Mouse (Mus musculus) cerebellum, postnatal 36 days (tissue): ENCODE measurements at regions not wholly inside any gene's neighbourhood (a gene's known extent, or its start where the extent isn't known, plus 50 kb on each side); places are given as distances from the start of the nearest gene placed in this dataset.

Experiments
- DNase-seq, 2 experiments: peaks; one replicate each; pipeline ENCODE4 v3.0.0; 2021 to 2022; ENCODE audit warnings: mixed read lengths in 2 of 2

- DNase-seq, result no peak
Measured at GRCm38 (mm10) chr1:43371863-43372262, 72.5 kb upstream of the Nck2 start.

- DNase-seq, result no peak
Measured at GRCm38 (mm10) chr1:43374946-43375345, 69.4 kb upstream of the Nck2 start.

GRCm38 (mm10) chr1:43375851-43376250 is 68.5 kb upstream of the Nck2 start:
- no peak for DNase-seq

GRCm38 (mm10) chr1:43377491-43378263 is 66.7 kb upstream of the Nck2 start:
- no peak for DNase-seq

GRCm38 (mm10) chr1:43385008-43385407 is 59.4 kb upstream of the Nck2 start:
- no peak for DNase-seq

GRCm38 (mm10) chr1:43394035-43394434 is 50.3 kb upstream of the Nck2 start:
- no peak for DNase-seq
